Mouse (Mus musculus): ENCODE measurements around the gene Esp34. TPM values are rescaled to one million over a fixed set of nuclear protein-coding genes. Genes with fewer than 3 reads are reported as not detected.

Esp34 gene
- polyA plus RNA-seq (2017; shearing (Covaris generic)) = not detected

DNA sequence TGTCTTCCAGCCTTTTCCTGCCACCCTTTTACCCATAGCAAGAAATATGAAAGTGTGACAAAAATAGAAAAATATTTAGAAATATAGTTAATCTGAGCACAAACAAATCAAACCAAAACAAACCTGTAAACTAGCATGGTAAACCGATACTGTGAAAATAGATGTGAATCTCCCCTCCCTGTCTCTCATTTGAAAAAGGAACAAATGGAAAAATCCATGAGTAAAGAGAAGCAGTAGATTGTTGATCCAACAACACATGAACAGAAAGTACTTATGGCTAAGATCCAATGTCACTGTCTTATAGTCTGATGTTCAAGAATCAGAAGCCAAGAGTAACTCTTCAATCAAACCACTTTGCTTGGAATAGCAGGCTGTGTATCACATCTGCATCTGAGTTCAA is at the start of gene Esp34:
Gene Esp34, plus strand, starts transcription at position 301 of the 400 bp plus-strand sequence.

Other genes starting within 250 kb of the Esp34 start
- not detected for gene Olfr137, start 246.6 kb upstream of the Esp34 start, polyA plus RNA-seq (2017; shearing (Covaris generic))
- 0.77 TPM for gene Olfr136, start 224.4 kb upstream of the Esp34 start, polyA plus RNA-seq (2017; shearing (Covaris generic))
- gene Esp36, start 134.0 kb upstream of the Esp34 start, polyA plus RNA-seq (2017; shearing (Covaris generic)) = not detected
- gene Esp31, start 85.3 kb downstream of the Esp34 start, polyA plus RNA-seq (2017; shearing (Covaris generic)) = not detected

All from effector memory CD4-positive, alpha-beta T cell, adult 7 months (primary cell).